ENCODE assay signal across 11 mouse cellular contexts in genomic region chr10:63177286-63178140, GRCm38 (mm10). TPM values are rescaled to one million over a fixed set of nuclear protein-coding genes. Genes with fewer than 3 reads are reported as not detected.
A peak's percentile ranks its signal among the peaks of the same experiment; 100 is the strongest.
DNase-seq lines count a peak whose midpoint lies in the region; ATAC-seq and TF ChIP-seq lines count a peak whose summit lies in the region.
"Had no signal": no experiment of that assay in that cellular context is flagged by ENCODE, and none has a peak within 500 bp of the region (broad histone marks: within the 10 kb centered on the region; RNA-seq: fewer than 3 reads in every experiment).

No protein-coding gene starts in this region.

- H3K9me3 ChIP-seq in liver, embryonic 12.5 days (replicated peaks), result no peaks in the 10 kb centered on the region
- H3K9me3 ChIP-seq in liver, embryonic 11.5 days (ENCODE audit: control insufficient read depth, low read length), result no peaks in the 10 kb centered on the region
- H3K9me3 ChIP-seq in MEL (replicated peaks; ENCODE audit: insufficient read depth, low read length), result no peaks in the 10 kb centered on the region
- H3K9me3 ChIP-seq: hindbrain, embryonic 12.5 days; neural tube, embryonic 13.5 days had no signal

- no peaks in the 10 kb centered on the region for H3K27me3 ChIP-seq in liver, embryonic 12.5 days (replicated peaks)
- no peaks in the 10 kb centered on the region for H3K27me3 ChIP-seq in liver, embryonic 11.5 days (replicated peaks; ENCODE audit: control insufficient read depth, insufficient read depth, low read length)
- H3K27me3 ChIP-seq in MEL (ENCODE audit: control insufficient read depth in 1 of 2, insufficient read depth in 2 of 2, low read length in 2 of 2), result peaks cover 4 to 8% of the 10 kb centered on the region in 2 experiments
- H3K27me3 ChIP-seq: hindbrain, embryonic 12.5 days; neural tube, embryonic 13.5 days had no signal

- no peak for TF ChIP-seq EP300 in MEL (IDR thresholded peaks at IDR 0.05; ENCODE audit: low read depth in 1 of 2, low read length in 2 of 2)

- H3K27ac ChIP-seq in liver, embryonic 12.5 days, result no peak overlapping the region
- H3K27ac ChIP-seq in liver, embryonic 11.5 days (ENCODE audit: low read depth, low read length), result no peak overlapping the region
- H3K27ac ChIP-seq in MEL (ENCODE audit: control insufficient read depth, low read depth, low read length), result no peak overlapping the region
- H3K27ac ChIP-seq in cortical plate, adult 2 months (ENCODE audit: insufficient read depth, low read length), result no peak overlapping the region
- H3K27ac ChIP-seq: hindbrain, embryonic 12.5 days; layer of hippocampus, adult 2 months; neural tube, embryonic 13.5 days had no signal

- TF ChIP-seq CTCF in MEL (IDR thresholded peaks at IDR 0.05 in 2 of 3, conservative IDR thresholded peaks at IDR 0.05 in 1 of 3; ENCODE audit: control insufficient read depth in 1 of 3, insufficient read depth in 1 of 3, low read depth in 2 of 3, low read length in 3 of 3, poor library complexity in 1 of 3, severe bottlenecking in 1 of 3), result no peak
- TF ChIP-seq CTCF in cortical plate, adult 2 months (IDR thresholded peaks at IDR 0.05; ENCODE audit: extremely low read depth, insufficient read depth, low read length), result no peak

- 71% methylated on average over 21 of the region's 21 CpGs for WGBS in liver, embryonic 12.5 days (ENCODE audit: insufficient replicate concordance)
- 82% methylated on average over 21 of the region's 21 CpGs for WGBS in liver, embryonic 11.5 days

- ATAC-seq in liver, embryonic 12.5 days, result peak; percentile 24; the same call in 1 of the 2 replicates
- ATAC-seq in liver, embryonic 11.5 days (replicated peaks; ENCODE audit: low FRiP score), result no peak; the same call in 1 of the 2 replicates

- no peak for TF ChIP-seq RAD21 in MEL (IDR thresholded peaks at IDR 0.05; ENCODE audit: low read depth, low read length)

- no peak for DNase-seq in liver, embryonic 11.5 days (ENCODE audit: low spot score)
- no peak for DNase-seq in MEL (ENCODE audit: low read depth, low spot score)
- DNase-seq in naive thymus-derived CD4-positive, alpha-beta T cell, adult 2 months (ENCODE audit: low read depth), result peak; percentile 14
- DNase-seq in testis, postnatal 14 days (ENCODE audit: low spot score), result no peak
- no peak for DNase-seq in ovary, adult 18-20 months (ENCODE audit: low spot score)
- DNase-seq: cerebellum, adult 9-10 months had no signal

- no peaks in the 10 kb centered on the region for H3K79me2 ChIP-seq in MEL (ENCODE audit: control insufficient read depth, insufficient read depth, low read length, poor library complexity)

- H3K4me2 ChIP-seq in liver, embryonic 12.5 days, result no peak overlapping the region
- H3K4me2 ChIP-seq in liver, embryonic 11.5 days, result no peak overlapping the region
- H3K4me2 ChIP-seq: hindbrain, embryonic 12.5 days; neural tube, embryonic 13.5 days had no signal

- H3K4me3 ChIP-seq in liver, embryonic 12.5 days, result no peak overlapping the region
- H3K4me3 ChIP-seq in liver, embryonic 11.5 days (ENCODE audit: low read depth, low read length), result no peak overlapping the region
- H3K4me3 ChIP-seq in MEL (ENCODE audit: control insufficient read depth in 1 of 2, insufficient read depth in 1 of 2, low read depth in 2 of 2, low read length in 2 of 2), result peak overlapping the region; percentile 15 to 60; a peak in 2 of 4 replicates
- 0 out of 2 replicates have a peak overlapping the region, but pooled peaks have one; percentile 1 for H3K4me3 ChIP-seq in cortical plate, adult 2 months (ENCODE audit: insufficient read depth, low read length)
- H3K4me3 ChIP-seq: hindbrain, embryonic 12.5 days; layer of hippocampus, adult 2 months; neural tube, embryonic 13.5 days had no signal

- no peaks in the 10 kb centered on the region for H3K36me3 ChIP-seq in liver, embryonic 12.5 days
- no peaks in the 10 kb centered on the region for H3K36me3 ChIP-seq in liver, embryonic 11.5 days (ENCODE audit: control insufficient read depth, insufficient read depth, low read length)
- H3K36me3 ChIP-seq in MEL (ENCODE audit: control insufficient read depth in 1 of 2, insufficient read depth in 2 of 2, low read length in 2 of 2), result no peaks in the 10 kb centered on the region
- H3K36me3 ChIP-seq: hindbrain, embryonic 12.5 days; neural tube, embryonic 13.5 days had no signal

- H3K9ac ChIP-seq in liver, embryonic 12.5 days, result no peak overlapping the region
- H3K9ac ChIP-seq in liver, embryonic 11.5 days (ENCODE audit: low read depth, low read length), result no peak overlapping the region
- no peak overlapping the region for H3K9ac ChIP-seq in MEL (ENCODE audit: control insufficient read depth, low read depth, low read length, poor library complexity, severe bottlenecking)
- H3K9ac ChIP-seq: hindbrain, embryonic 12.5 days; neural tube, embryonic 13.5 days had no signal

- peaks cover 13% of the 10 kb centered on the region; the same call in 1 of the 2 replicates for H3K4me1 ChIP-seq in liver, embryonic 12.5 days
- no peaks in the 10 kb centered on the region for H3K4me1 ChIP-seq in liver, embryonic 11.5 days (replicated peaks; ENCODE audit: control insufficient read depth, insufficient read depth, low read length)
- peaks cover 0 to 2% of the 10 kb centered on the region in 2 experiments; a peak in 1 of 4 replicates for H3K4me1 ChIP-seq in MEL (ENCODE audit: control insufficient read depth in 1 of 2, insufficient read depth in 2 of 2, low read length in 2 of 2)
- no peaks in the 10 kb centered on the region for H3K4me1 ChIP-seq in cortical plate, adult 2 months (ENCODE audit: control insufficient read depth, insufficient read depth, low read length)
- H3K4me1 ChIP-seq: hindbrain, embryonic 12.5 days; neural tube, embryonic 13.5 days had no signal

- TF ChIP-seq POLR2A in MEL (IDR thresholded peaks at IDR 0.05; ENCODE audit: control insufficient read depth in 1 of 2, insufficient read depth in 1 of 2, low read depth in 1 of 2, low read length in 2 of 2, poor library complexity in 1 of 2), result no peak
- no peak for TF ChIP-seq POLR2A in cortical plate, adult 2 months (IDR thresholded peaks at IDR 0.05; ENCODE audit: extremely low read depth, insufficient read depth, low read length)

TF ChIP-seq in MEL, 35 proteins besides CTCF, POLR2A, EP300 and RAD21:
- no peak for TF ChIP-seq MEF2A (IDR thresholded peaks at IDR 0.05; ENCODE audit: extremely low read depth, insufficient replicate concordance, low read depth, low read length, poor library complexity, severe bottlenecking)
- no peak for TF ChIP-seq TAL1 (IDR thresholded peaks at IDR 0.05; ENCODE audit: low read length)
- TF ChIP-seq ZC3H11A (IDR thresholded peaks at IDR 0.05; ENCODE audit: low read depth, low read length), result no peak
- no peak for TF ChIP-seq ETS1 (IDR thresholded peaks at IDR 0.05; ENCODE audit: low read depth, low read length)
- TF ChIP-seq BHLHE40 (IDR thresholded peaks at IDR 0.05; ENCODE audit: borderline replicate concordance, low read depth, low read length), result no peak
- no peak for TF ChIP-seq TBP (IDR thresholded peaks at IDR 0.05; ENCODE audit: low read depth, low read length)
- no peak for TF ChIP-seq USF1 (IDR thresholded peaks at IDR 0.05; ENCODE audit: low read depth, low read length)
- no peak for TF ChIP-seq KAT2A (conservative IDR thresholded peaks at IDR 0.05; ENCODE audit: low read depth, low read length)
- TF ChIP-seq MAFK (IDR thresholded peaks at IDR 0.05; ENCODE audit: borderline replicate concordance, low read depth, low read length), result no peak
- TF ChIP-seq MAX (IDR thresholded peaks at IDR 0.05; ENCODE audit: low read length), result no peak
- TF ChIP-seq NELFE (IDR thresholded peaks at IDR 0.05; ENCODE audit: low read depth, low read length), result no peak
- no peak for TF ChIP-seq E2F4 (IDR thresholded peaks at IDR 0.05; ENCODE audit: borderline replicate concordance, low read depth, low read length)
- no peak for TF ChIP-seq POLR2AphosphoS5 (IDR thresholded peaks at IDR 0.05; ENCODE audit: borderline replicate concordance, low read depth, low read length)
- TF ChIP-seq MAZ (IDR thresholded peaks at IDR 0.05; ENCODE audit: low read depth, low read length), result no peak
- TF ChIP-seq MYC (IDR thresholded peaks at IDR 0.05; ENCODE audit: low read depth, low read length), result no peak
- no peak for TF ChIP-seq USF2 (IDR thresholded peaks at IDR 0.05; ENCODE audit: borderline replicate concordance in 1 of 2, insufficient read depth in 1 of 2, low read depth in 1 of 2, low read length in 2 of 2)
- TF ChIP-seq POLR2AphosphoS2 (IDR thresholded peaks at IDR 0.05; ENCODE audit: low read length), result no peak
- no peak for TF ChIP-seq JUND (IDR thresholded peaks at IDR 0.05; ENCODE audit: low read depth, low read length)

RNA-seq across cellular contexts. Expression of gene Mypn, which starts 26.2 kb away (rescaled TPM):
- polyA plus RNA-seq in liver, embryonic 12.5 days (2016; fragmentation: Nextera tagmentation; extraction: Ambion mirVana), result 0.02 and 0.07 TPM in 2 replicates
- polyA plus RNA-seq in liver, embryonic 11.5 days (2014; fragmentation: Nextera tagmentation; extraction: Ambion mirVana), result 0.16 and 0.30 TPM in 2 replicates
- not detected in 2 replicates for total RNA-seq in MEL (2012; rRNA removed)
- not detected for polyA plus RNA-seq in MEL (2012; ENCODE audit: insufficient read depth in 1 of 2, insufficient read length in 2 of 2, low read depth in 1 of 2, low replicate concordance in 2 of 2, missing spikeins in 1 of 2)
- polyA plus RNA-seq in cortical plate, adult 2 months (2012; rRNA removed), result 2.5 TPM in 2 replicates

Comparison
In these comparisons a context has a peak if more than half of its experiments do, and no peak if none do; other contexts are left out.
1. H3K4me3 ChIP-seq: peak in MEL (2 of 2) and cortical plate, adult 2 months (single experiment); none in liver, embryonic 12.5 days (single experiment) and liver, embryonic 11.5 days (single experiment).